Mouse (Mus musculus) CD4-positive, CD25-positive, alpha-beta regulatory T cell, adult 4 months (primary cell): ENCODE data around the gene Zfp398. TPM values are rescaled to one million over a fixed set of nuclear protein-coding genes. Genes with fewer than 3 reads are reported as not detected.
A peak's percentile ranks its signal among the peaks of the same experiment; 100 is the strongest.

ENCODE experiments used
- ATAC-seq: one replicate; pipeline ENCODE4 v1.8.0; 2017
- polyA plus RNA-seq, 2 experiments: library from polyadenylated mRNA; unstranded; fragments of 100-300 nt; shearing (Covaris generic); gene quantifications; one replicate each; pipeline ENCODE4 v1.2.1; 2017

Gene Zfp398
- 10 to 100 TPM; 13.8 to 14.0 TPM for polyA plus RNA-seq

DNA sequence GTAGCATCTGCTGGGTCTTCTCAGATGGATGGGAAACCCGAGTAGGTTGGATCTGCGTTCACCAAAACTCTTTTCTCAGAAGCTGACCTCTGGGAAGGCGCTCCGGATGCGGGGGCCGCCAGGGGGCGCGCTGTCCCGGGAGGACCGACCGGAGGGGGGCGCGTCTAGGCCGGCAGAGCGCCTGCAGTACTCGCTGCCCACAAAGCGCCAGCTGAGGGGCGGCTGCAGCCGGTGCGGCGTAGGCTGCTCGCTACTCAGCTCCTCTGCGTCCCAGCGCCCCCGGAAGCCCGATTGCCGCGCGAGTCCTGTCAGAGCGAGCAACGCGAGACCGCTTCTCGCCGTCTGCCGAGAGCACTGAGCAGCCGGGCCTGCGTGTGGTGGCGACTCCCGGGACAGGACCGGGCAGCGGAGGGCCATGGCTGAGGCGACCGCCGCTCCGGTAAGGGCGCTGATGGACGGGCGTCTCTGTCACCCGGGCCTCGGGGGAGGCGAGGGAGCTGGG, at the start of gene Zfp398:
Gene Zfp398 (plus strand): TSS at position 180 of the 502 bp plus-strand sequence.
- ATAC-seq = peak; percentile 92

DNA sequence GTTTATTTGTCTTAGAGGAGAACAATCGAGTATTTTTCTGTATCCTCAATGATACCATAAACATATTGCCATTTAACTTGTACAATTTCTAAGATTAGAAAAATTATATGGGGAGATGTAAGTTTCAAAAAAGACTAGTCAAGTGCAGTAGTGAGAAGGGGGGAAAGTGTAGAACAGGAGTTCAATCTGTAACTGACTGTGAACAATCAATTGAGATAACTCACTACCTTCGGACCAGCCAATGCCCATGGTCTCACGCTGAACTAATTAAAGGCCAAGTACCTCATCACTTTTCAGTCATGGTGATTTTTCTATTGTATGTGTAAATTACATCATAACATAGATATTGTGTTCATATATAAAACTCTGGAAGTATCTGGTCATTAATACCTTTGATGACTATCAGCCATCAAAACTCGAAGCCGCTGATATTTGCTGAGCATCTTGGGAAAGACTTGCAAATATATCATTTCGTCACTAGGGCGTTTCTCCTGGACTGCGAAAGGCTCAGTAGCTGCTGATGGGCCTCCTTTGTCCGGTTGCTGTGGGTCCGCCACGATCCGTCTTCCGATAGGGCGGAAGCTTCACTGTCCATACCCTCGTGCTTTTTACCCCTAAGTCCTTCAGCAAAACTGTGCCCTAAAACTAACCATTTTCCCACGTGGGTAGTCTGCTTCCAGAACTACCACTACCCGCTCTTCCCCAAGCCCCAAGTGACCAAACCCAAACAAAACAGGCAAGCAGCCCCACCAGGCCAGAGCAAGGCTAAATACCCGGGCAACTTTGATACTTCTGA, 47.3 kb upstream of the Zfp398 start:
- peak; percentile 87 for ATAC-seq

GRCm38 (mm10) chr6:47788821-47789220, 46.6 kb upstream of the Zfp398 start:
- ATAC-seq = peak; percentile 5

DNA sequence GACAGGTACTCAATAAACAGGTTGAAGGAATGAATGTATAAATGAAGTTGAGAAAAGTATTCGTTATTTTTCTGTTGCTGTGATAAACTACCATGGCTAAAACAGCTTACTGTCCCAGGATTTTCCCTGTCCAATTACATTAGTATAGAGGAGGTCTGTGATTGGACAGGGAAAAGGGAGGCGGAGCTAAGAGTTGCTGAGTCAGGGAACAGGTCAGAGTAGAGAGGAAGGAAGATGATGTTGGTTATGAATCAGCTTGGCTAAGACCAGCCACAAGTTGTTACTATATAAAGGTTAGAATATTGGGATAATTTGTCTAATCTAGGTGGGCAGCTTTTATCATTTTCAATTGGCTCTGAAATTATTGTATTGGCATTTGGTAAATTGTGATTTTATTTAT, 44.7 kb upstream of the Zfp398 start:
- ATAC-seq = no peak

- no peak for ATAC-seq
Observed at GRCm38 (mm10) chr6:47792533-47792932, 42.9 kb upstream of the Zfp398 start.

GRCm38 (mm10) chr6:47793284-47793683, 42.2 kb upstream of the Zfp398 start:
- ATAC-seq = no peak

DNA sequence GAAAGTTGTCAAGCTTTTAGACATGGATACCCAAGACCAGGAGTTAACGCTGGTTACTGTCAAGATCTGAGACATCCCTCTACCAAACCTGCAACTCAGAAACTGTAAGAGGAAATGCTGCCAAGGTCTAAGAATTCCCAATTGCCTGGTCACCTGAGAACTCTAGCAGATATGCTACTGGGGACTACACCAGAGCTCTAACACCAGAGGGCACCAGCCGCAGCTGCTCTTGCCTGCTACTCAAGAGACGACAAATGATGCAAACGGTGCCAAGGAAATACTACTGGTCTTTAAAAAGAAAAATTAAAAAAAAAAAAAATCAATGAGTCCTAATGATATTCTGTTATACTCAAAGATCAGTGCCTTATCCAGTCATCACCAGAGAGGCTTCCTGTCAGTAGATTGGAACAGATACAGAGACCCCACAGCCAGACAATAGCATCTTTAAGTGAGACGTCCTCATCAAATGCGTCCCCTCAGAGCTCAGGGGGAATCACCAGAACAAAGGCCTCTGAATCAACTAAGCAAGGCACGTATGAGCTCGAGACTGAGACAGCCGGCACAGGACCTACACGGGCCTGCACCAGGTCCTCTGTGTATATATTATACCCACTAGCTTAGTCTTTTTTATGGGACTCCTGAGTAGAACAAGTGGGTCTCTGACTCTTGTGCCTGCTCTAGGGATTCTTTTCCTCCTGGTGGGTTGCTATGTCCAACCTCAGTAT, 41.2 kb upstream of the Zfp398 start:
- no peak for ATAC-seq

DNA sequence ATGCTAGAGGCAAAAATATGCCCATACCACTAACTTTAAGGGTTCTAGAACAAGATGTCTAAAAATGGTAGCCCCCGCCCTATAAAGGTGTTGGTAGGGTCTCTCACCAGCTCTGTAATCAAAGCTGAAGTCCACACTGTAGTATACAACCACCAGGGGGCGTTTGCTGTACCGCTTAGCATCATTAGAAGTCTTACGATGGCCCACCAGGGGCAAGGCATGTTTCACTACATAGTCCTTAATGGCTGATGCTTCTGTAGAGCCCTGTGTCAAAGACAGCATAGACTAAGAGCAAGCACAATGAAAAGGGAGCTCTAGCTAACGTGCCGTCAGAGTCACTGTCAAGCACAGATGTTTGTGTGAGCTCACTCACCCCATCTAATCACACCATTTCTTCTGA, 36.4 kb upstream of the Zfp398 start:
- ATAC-seq = peak; percentile 93

GRCm38 (mm10) chr6:47805520-47805919, 29.9 kb upstream of the Zfp398 start:
- ATAC-seq = no peak

- no peak for ATAC-seq
Observed at GRCm38 (mm10) chr6:47807419-47807818, 28.0 kb upstream of the Zfp398 start.

- ATAC-seq = no peak
Observed at GRCm38 (mm10) chr6:47808545-47808944, 26.9 kb upstream of the Zfp398 start.

DNA sequence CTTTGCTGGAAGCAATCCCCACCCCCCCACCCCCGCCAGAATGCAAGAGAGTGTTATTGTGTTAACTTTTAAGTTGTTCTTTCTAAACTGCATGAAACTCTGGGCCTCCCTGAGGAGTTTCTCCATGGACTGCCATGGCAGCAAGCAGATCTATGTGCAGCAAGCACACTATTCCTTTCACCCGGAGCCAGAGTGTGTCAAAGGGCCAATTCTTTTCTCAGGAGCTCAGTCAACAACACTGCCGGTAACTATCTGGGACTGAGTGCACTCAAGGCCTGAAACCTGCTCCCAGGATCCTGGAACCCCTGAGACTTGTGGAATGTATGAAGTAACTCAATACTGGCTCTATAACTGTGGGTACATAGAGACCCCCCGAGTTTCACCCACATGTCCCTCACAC, 26.4 kb upstream of the Zfp398 start:
- no peak for ATAC-seq

- no peak for ATAC-seq
Observed at GRCm38 (mm10) chr6:47810181-47810580, 25.3 kb upstream of the Zfp398 start.

DNA sequence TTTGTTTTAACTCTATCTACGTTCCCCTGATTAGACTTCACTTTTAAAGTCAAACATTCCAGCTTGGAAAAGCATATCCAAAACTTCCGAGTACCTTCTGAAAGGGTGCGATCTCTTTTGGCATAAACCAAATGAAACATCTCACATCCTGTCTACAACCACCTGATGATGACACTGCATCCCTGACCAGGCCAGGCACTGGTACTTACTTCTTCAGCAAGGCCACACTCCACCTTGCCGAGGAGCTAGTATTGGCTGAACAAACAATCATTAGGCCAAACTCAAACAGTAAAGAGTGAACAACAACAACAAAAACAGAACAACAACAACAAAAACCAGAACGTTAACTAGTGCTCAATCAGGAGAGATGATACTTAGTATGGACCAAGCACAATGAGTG, 24.1 kb upstream of the Zfp398 start:
- no peak for ATAC-seq

DNA sequence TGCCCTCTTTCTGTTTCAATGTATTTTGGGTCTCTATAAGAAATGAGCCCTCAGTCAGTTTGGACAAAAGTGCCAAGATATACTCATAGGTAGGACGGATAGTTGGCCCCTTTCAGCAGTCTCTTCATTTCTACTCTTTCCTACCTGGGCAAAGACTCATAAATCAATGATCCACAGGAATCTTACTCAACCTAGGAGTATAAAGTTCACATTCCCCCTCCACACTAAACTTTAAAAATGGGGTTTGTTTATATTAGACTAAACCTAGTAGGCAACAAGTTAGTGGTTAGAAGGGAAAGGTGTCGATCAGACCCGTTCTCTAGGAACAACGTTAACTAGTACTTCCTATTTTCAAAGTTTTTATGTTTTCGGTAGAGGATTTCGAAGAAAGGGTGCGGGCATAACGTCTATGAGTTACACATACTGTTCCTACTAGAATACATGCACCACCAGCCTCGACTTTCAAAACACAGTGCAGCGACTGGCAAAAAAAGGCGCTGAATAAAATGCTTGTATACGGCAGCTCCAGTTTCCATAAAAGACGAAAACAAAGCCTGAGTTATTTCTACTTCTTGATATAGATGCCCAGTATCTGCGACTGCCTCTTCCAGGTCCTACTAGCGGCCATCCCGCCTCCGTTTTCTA, 23.1 kb upstream of the Zfp398 start:
- ATAC-seq = no peak

DNA sequence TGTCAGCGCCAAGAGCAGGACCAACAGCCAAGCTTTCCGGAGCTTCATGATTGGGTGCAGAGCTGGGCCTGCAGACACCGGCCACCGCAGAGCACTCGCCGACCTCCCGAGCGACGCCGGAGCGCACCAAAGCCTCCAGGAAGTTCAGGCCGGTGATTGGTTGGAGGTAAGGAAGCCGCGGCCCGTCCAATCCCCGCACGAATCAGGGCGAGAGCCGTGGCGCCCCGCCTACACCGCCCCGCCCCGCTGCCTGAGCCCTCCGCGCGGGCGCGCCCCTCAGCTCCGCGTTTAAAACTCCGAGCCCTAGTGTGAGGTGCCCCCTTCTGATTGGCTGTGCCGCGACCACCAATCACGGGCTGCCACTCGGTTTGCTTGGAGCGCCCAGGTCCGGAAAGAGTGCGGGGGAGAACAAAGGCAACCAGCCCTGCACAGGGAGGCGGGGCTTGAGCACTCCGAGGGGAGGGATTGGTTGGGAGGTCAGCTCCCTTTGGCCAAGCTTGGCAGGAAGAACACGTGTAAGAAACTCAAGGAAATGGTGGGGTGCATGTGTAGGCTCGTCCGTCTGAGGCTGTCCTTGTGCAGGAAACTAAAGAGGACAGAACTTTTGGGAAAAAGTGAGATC, 22.1 kb upstream of the Zfp398 start, which contains the start of gene Pdia4:
Gene Pdia4 (minus strand): TSS at position 174 of the 622 bp plus-strand sequence.
- peak; percentile 92 for ATAC-seq

DNA sequence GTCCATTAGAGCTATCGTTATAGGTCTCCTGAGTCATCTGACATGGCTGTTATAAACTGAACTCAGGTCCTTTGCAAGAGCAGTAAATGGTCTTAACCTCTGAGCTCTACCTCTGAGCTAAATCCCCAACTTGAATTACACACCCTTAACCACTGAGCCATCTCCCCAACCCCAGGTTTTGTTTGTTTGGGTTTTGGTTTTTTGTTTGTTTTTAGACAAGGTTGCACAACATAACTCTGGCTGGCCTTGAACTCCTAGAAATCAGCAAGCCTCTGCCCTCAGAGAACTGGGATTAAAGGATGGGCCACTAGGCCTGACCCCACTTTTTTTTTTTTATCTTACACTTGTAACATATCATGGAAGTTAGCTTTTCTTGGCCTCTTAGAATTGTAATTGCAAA, 19.3 kb upstream of the Zfp398 start:
- ATAC-seq = no peak

GRCm38 (mm10) chr6:47818721-47819120, 16.7 kb upstream of the Zfp398 start:
- no peak for ATAC-seq

GRCm38 (mm10) chr6:47819626-47820325, 15.7 kb upstream of the Zfp398 start:
- no peak for ATAC-seq

- ATAC-seq = no peak
Observed at GRCm38 (mm10) chr6:47821236-47821635, 14.2 kb upstream of the Zfp398 start.

- no peak for ATAC-seq
Observed at GRCm38 (mm10) chr6:47821776-47822175, 13.7 kb upstream of the Zfp398 start.

DNA sequence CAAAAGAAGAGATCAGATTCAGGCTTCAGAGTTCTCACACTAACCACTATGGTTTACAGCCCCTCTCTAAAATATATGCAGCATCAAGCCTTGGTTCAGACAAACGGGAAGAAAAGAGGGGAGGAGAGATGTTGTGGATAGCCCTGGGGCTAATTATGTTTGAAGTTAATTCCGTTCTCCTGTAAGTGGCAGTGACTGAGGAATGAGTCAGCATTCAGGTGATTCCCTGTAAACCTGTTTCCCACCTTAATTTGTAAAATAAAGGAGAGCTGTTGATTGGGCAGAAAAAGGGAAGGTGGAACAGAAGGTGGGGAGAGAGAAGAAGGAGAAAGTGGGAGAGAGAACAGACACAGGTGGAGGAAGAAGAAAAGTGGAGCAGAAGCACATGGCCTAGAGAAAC, 11.2 kb upstream of the Zfp398 start:
- ATAC-seq = no peak
